Mouse (Mus musculus) embryonic facial prominence, embryonic 13.5 days (tissue): ENCODE measurements around the gene Rnft2. TPM values are rescaled to one million over a fixed set of nuclear protein-coding genes. Genes with fewer than 3 reads are reported as not detected.
A peak's percentile ranks its signal among the peaks of the same experiment; 100 is the strongest.

ENCODE experiments used
- ATAC-seq: fragments of 200-750 bp; cut with Nextera tagmentation; 2 replicates; pipeline ENCODE4 v1.8.0; 2017; ENCODE audit warnings: low read depth; ENCODE audit not compliant: insufficient number of reproducible peaks, insufficient read depth, low FRiP score, low TSS enrichment
- H3K27ac ChIP-seq: fragments of 300-500 bp; sonication (generic); 2 replicates; pipeline ENCODE4 v1.5.1; 2015; ENCODE audit warnings: moderate library complexity, mild to moderate bottlenecking, inconsistent platforms
- H3K27me3 ChIP-seq: fragments of 300-500 bp; sonication (generic); 2 replicates; pipeline ENCODE4 v1.6.1; 2015; ENCODE audit warnings: mild to moderate bottlenecking, inconsistent platforms
- H3K36me3 ChIP-seq: fragments of 300-500 bp; sonication (generic); 2 replicates; pipeline ENCODE4 v1.6.1; 2015; ENCODE audit warnings: mild to moderate bottlenecking, inconsistent platforms
- H3K4me1 ChIP-seq: fragments of 300-500 bp; sonication (generic); 2 replicates; pipeline ENCODE4 v1.6.1; 2015; ENCODE audit warnings: inconsistent platforms
- H3K4me2 ChIP-seq: fragments of 300-500 bp; sonication (generic); 2 replicates; pipeline ENCODE4 v1.6.1; 2015; ENCODE audit warnings: moderate library complexity, mild to moderate bottlenecking, inconsistent platforms
- H3K4me3 ChIP-seq: fragments of 300-500 bp; sonication (generic); 2 replicates; pipeline ENCODE4 v1.5.1; 2015; ENCODE audit warnings: mild to moderate bottlenecking, inconsistent platforms
- H3K9ac ChIP-seq: fragments of 300-500 bp; sonication (generic); 2 replicates; pipeline ENCODE4 v1.6.1; 2015; ENCODE audit warnings: mild to moderate bottlenecking, inconsistent platforms
- H3K9me3 ChIP-seq: fragments of 300-500 bp; sonication (generic); 2 replicates; pipeline ENCODE4 v1.6.1; 2016; ENCODE audit warnings: inconsistent platforms
- WGBS: fragments of 180-500 bp; shearing (Covaris S2); methylation state at CpG from one replicate; pipeline ENCODE4 v1.1.7; 2015; ENCODE audit warnings: mixed read lengths; 5-methylcytosine and 5-hydroxymethylcytosine counted together
- polyA plus RNA-seq: library from polyadenylated mRNA; unstranded; fragments of >200 nt; fragmentation: Nextera tagmentation; extraction: Ambion mirVana; gene quantifications from 2 replicates; pipeline ENCODE4 v1.2.1, GENCODE M21; 2015

Gene Rnft2
- polyA plus RNA-seq, 1 experiment from 2014 or later = 5.1 TPM

GRCm38 (mm10) chr5:118199670-118200069, 45.2 kb downstream of the Rnft2 start:
- Histone ChIP-seq H3K27me3 (no peaks in the 10 kb centered on the region), H3K4me3 (no peak overlapping the region), H3K4me1 (no peaks in the 10 kb centered on the region), H3K4me2 (no peak overlapping the region), H3K9ac (no peak overlapping the region), H3K9me3 (no peaks in the 10 kb centered on the region), H3K27ac (no peak overlapping the region), H3K36me3 (peaks cover 20% of the 10 kb centered on the region; the same call in 1 of the 2 replicates)
- no peak for ATAC-seq
- 50% methylated on average over 5 of the region's 5 CpGs for WGBS

GRCm38 (mm10) chr5:118197421-118197820, 47.5 kb downstream of the Rnft2 start:
- Histone ChIP-seq H3K4me3 (no peak overlapping the region), H3K36me3 (peaks cover 20% of the 10 kb centered on the region; the same call in 1 of the 2 replicates), H3K27me3 (peaks cover 12% of the 10 kb centered on the region), H3K4me1 (no peaks in the 10 kb centered on the region), H3K9ac (no peak overlapping the region), H3K27ac (no peak overlapping the region), H3K4me2 (no peak overlapping the region), H3K9me3 (no peaks in the 10 kb centered on the region)
- ATAC-seq = no peak
- WGBS = 69% methylated on average over 13 of the region's 13 CpGs

- Histone ChIP-seq H3K4me1 (peaks cover 9% of the 10 kb centered on the region), H3K9me3 (no peaks in the 10 kb centered on the region), H3K27ac (no peak overlapping the region), H3K9ac (no peak overlapping the region), H3K36me3 (no peaks in the 10 kb centered on the region), H3K4me3 (no peak overlapping the region), H3K4me2 (no peak overlapping the region), H3K27me3 (peaks cover 25% of the 10 kb centered on the region)
- WGBS = 20% methylated on average over 18 of the region's 18 CpGs
- ATAC-seq = no peak
These were observed 52.7 kb downstream of the Rnft2 start for GRCm38 (mm10) chr5:118192221-118192620.

GRCm38 (mm10) chr5:118190491-118190890, 54.4 kb downstream of the Rnft2 start:
- WGBS = 81% methylated on average over 9 of the region's 9 CpGs
- no peaks in the 10 kb centered on the region for H3K36me3 ChIP-seq
- no peak overlapping the region for H3K9ac ChIP-seq
- peaks cover 12% of the 10 kb centered on the region for H3K4me1 ChIP-seq
- no peaks in the 10 kb centered on the region for H3K9me3 ChIP-seq
- ATAC-seq = no peak
- no peak overlapping the region for H3K27ac ChIP-seq
- no peak overlapping the region for H3K4me3 ChIP-seq
- H3K4me2 ChIP-seq = no peak overlapping the region
- H3K27me3 ChIP-seq = peaks cover 25% of the 10 kb centered on the region

- Histone ChIP-seq H3K4me1 (peaks cover 12% of the 10 kb centered on the region), H3K9ac (no peak overlapping the region), H3K4me2 (no peak overlapping the region), H3K27me3 (peaks cover 23% of the 10 kb centered on the region), H3K9me3 (no peaks in the 10 kb centered on the region), H3K27ac (no peak overlapping the region), H3K4me3 (no peak overlapping the region), H3K36me3 (no peaks in the 10 kb centered on the region)
- 25% methylated on average over 6 of the region's 6 CpGs for WGBS
- no peak for ATAC-seq
These were observed 56.6 kb downstream of the Rnft2 start for GRCm38 (mm10) chr5:118188356-118188755.

GRCm38 (mm10) chr5:118186903-118187633, 57.8 kb downstream of the Rnft2 start:
- Histone ChIP-seq H3K4me2 (no peak overlapping the region), H3K27me3 (peaks cover 12% of the 10 kb centered on the region; the same call in 1 of the 2 replicates), H3K36me3 (no peaks in the 10 kb centered on the region), H3K4me3 (no peak overlapping the region), H3K9me3 (no peaks in the 10 kb centered on the region), H3K27ac (no peak overlapping the region), H3K9ac (no peak overlapping the region), H3K4me1 (peaks cover 12% of the 10 kb centered on the region)
- ATAC-seq = no peak
- 66% methylated on average over 9 of the region's 9 CpGs for WGBS

GRCm38 (mm10) chr5:118177640-118178039, 67.3 kb downstream of the Rnft2 start:
- no peaks in the 10 kb centered on the region for H3K36me3 ChIP-seq
- peaks cover 9% of the 10 kb centered on the region for H3K9me3 ChIP-seq
- ATAC-seq = no peak
- H3K27ac ChIP-seq = no peak overlapping the region
- peaks cover 7% of the 10 kb centered on the region; the same call in 1 of the 2 replicates for H3K4me1 ChIP-seq
- 73% methylated on average over 7 of the region's 7 CpGs for WGBS
- H3K27me3 ChIP-seq = peaks cover 35% of the 10 kb centered on the region
- no peak overlapping the region for H3K4me2 ChIP-seq
- H3K9ac ChIP-seq = no peak overlapping the region
- H3K4me3 ChIP-seq = no peak overlapping the region

GRCm38 (mm10) chr5:118175137-118175536, 69.8 kb downstream of the Rnft2 start:
- H3K4me2 ChIP-seq = peak overlapping the region; percentile 57; the same call in 1 of the 2 replicates
- peaks cover 60% of the 10 kb centered on the region for H3K27me3 ChIP-seq
- no peak for ATAC-seq
- H3K36me3 ChIP-seq = no peaks in the 10 kb centered on the region
- H3K9ac ChIP-seq = no peak overlapping the region
- peaks cover 6% of the 10 kb centered on the region for H3K9me3 ChIP-seq
- no peak overlapping the region for H3K27ac ChIP-seq
- H3K4me1 ChIP-seq = peaks cover 25% of the 10 kb centered on the region
- no peak overlapping the region for H3K4me3 ChIP-seq
- 11% methylated on average over 2 of the region's 2 CpGs for WGBS

- Histone ChIP-seq H3K4me2 (peak overlapping the region; percentile 57), H3K27me3 (peaks cover 67% of the 10 kb centered on the region), H3K4me3 (peak overlapping the region; percentile 34), H3K4me1 (peaks cover 29% of the 10 kb centered on the region), H3K36me3 (no peaks in the 10 kb centered on the region), H3K9me3 (peaks cover 6% of the 10 kb centered on the region), H3K9ac (peak overlapping the region; percentile 27; the same call in 1 of the 2 replicates), H3K27ac (no peak overlapping the region)
- ATAC-seq = no peak
- WGBS = under 1% methylated on average over 22 of the region's 22 CpGs
These were observed 70.5 kb downstream of the Rnft2 start for GRCm38 (mm10) chr5:118174310-118175009.

- 1% methylated on average over 27 of the region's 27 CpGs for WGBS
- H3K9ac ChIP-seq = 0 out of 2 replicates have a peak overlapping the region, but pooled peaks have one; percentile 49
- no peak for ATAC-seq
- peak overlapping the region; percentile 61 for H3K4me2 ChIP-seq
- H3K36me3 ChIP-seq = no peaks in the 10 kb centered on the region
- peak overlapping the region; percentile 40 for H3K4me3 ChIP-seq
- H3K9me3 ChIP-seq = peaks cover 6% of the 10 kb centered on the region
- peaks cover 35% of the 10 kb centered on the region for H3K4me1 ChIP-seq
- peaks cover 85% of the 10 kb centered on the region for H3K27me3 ChIP-seq
- H3K27ac ChIP-seq = no peak overlapping the region
These were observed 72.7 kb downstream of the Rnft2 start for GRCm38 (mm10) chr5:118172078-118172723.

- 0 out of 2 replicates have a peak overlapping the region, but pooled peaks have one; percentile 49 for H3K9ac ChIP-seq
- ATAC-seq = no peak
These were observed 73.3 kb downstream of the Rnft2 start for GRCm38 (mm10) chr5:118171665-118172064.

More at GRCm38 (mm10) chr5:118171665-118172064, 73.3 kb downstream of the Rnft2 start:
- H3K4me2 ChIP-seq = peak overlapping the region; percentile 61
- WGBS = under 1% methylated on average over 36 of the region's 36 CpGs
- no peaks in the 10 kb centered on the region for H3K36me3 ChIP-seq
- peaks cover 35% of the 10 kb centered on the region for H3K4me1 ChIP-seq
- peak overlapping the region; percentile 40 for H3K4me3 ChIP-seq
- H3K27me3 ChIP-seq = peaks cover 91% of the 10 kb centered on the region
- H3K27ac ChIP-seq = no peak overlapping the region
- peaks cover 6% of the 10 kb centered on the region for H3K9me3 ChIP-seq
